In the genomic region with DNA sequence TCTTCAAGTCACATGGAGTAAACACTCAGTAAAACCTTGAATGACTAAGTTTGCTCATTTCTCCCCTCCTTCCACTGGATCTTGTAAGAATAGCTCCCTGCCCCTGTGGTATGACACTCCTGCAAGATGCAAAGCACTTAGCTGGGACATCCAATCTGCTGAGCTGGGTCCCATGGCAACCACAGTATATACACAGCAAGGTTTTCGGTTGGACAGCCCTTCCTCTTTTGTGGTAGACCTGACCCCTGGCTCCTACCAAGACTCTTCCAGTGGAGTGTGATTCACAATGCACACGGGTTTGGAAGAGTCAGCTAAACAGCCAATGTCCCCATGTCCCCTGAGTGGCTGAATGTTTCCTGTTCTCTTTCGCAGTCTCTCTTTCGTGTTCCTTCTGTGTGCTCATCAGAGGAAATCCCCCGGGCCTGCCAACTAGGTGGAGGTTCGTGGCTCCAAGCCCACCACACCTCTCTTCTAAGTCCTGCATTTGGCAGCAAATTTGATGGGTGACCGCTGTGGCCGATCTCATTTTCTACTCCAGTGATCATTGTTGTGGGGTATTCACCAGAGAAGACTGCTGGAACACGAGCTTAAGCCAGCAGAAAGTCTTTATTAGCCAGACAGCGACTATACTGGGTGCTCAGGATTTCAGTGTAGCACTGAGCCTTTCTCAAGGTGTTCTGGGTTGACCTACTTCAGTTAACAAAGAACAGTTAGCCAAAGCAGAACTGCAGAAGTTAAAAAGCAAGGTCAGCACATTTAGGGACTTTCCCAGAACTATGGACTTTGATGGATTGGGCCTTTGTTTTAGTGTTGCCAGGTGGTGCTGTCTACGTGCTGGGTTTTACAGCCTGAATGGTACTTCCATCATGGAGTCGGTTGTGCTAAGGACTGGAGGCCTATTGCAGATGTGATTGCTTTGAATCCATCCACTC, we compare ENCODE assay signal across 13 mouse cellular contexts. TPM values are rescaled to one million over a fixed set of nuclear protein-coding genes. Genes with fewer than 3 reads are reported as not detected.
DNase-seq lines count a peak whose midpoint lies in the region; ATAC-seq and TF ChIP-seq lines count a peak whose summit lies in the region.
"Had no signal": no experiment of that assay in that cellular context is flagged by ENCODE, and none has a peak within 500 bp of the region (broad histone marks: within the 10 kb centered on the region; RNA-seq: fewer than 3 reads in every experiment).

No protein-coding gene starts in this region.

- H3K4me3 ChIP-seq in hindbrain, embryonic 12.5 days: no peak overlapping the region
- H3K4me3 ChIP-seq in hindbrain, embryonic 13.5 days: no peak overlapping the region
- H3K4me3 ChIP-seq in MEL (ENCODE audit: control insufficient read depth in 1 of 2, insufficient read depth in 1 of 2, low read depth in 2 of 2, low read length in 2 of 2): no peak overlapping the region
- H3K4me3 ChIP-seq in hindbrain, embryonic 15.5 days: no peak overlapping the region

- no peaks in the 10 kb centered on the region for H3K9me3 ChIP-seq in hindbrain, embryonic 12.5 days (replicated peaks)
- no peaks in the 10 kb centered on the region for H3K9me3 ChIP-seq in hindbrain, embryonic 13.5 days
- no peaks in the 10 kb centered on the region for H3K9me3 ChIP-seq in MEL (replicated peaks; ENCODE audit: insufficient read depth, low read length)
- no peaks in the 10 kb centered on the region for H3K9me3 ChIP-seq in hindbrain, embryonic 15.5 days

- no peak overlapping the region for H3K9ac ChIP-seq in hindbrain, embryonic 12.5 days
- H3K9ac ChIP-seq in hindbrain, embryonic 13.5 days: no peak overlapping the region
- no peak overlapping the region for H3K9ac ChIP-seq in MEL (ENCODE audit: control insufficient read depth, low read depth, low read length, poor library complexity, severe bottlenecking)
- no peak overlapping the region for H3K9ac ChIP-seq in hindbrain, embryonic 15.5 days

- WGBS in hindbrain, embryonic 12.5 days: 56% methylated on average over 12 of the region's 12 CpGs
- WGBS in hindbrain, embryonic 13.5 days: 48% methylated on average over 12 of the region's 12 CpGs
- WGBS in hindbrain, embryonic 15.5 days: 41% methylated on average over 12 of the region's 12 CpGs

- H3K4me1 ChIP-seq in hindbrain, embryonic 12.5 days: peaks cover 7% of the 10 kb centered on the region
- peaks cover 9% of the 10 kb centered on the region; the same call in 1 of the 2 replicates for H3K4me1 ChIP-seq in hindbrain, embryonic 13.5 days (replicated peaks)
- no peaks in the 10 kb centered on the region for H3K4me1 ChIP-seq in MEL (ENCODE audit: control insufficient read depth in 1 of 2, insufficient read depth in 2 of 2, low read length in 2 of 2)
- peaks cover 12% of the 10 kb centered on the region; the same call in 1 of the 2 replicates for H3K4me1 ChIP-seq in hindbrain, embryonic 15.5 days (replicated peaks)

- H3K27me3 ChIP-seq in hindbrain, embryonic 12.5 days: no peaks in the 10 kb centered on the region
- H3K27me3 ChIP-seq in hindbrain, embryonic 13.5 days: peaks cover 5% of the 10 kb centered on the region; the same call in 1 of the 2 replicates
- no peaks in the 10 kb centered on the region for H3K27me3 ChIP-seq in MEL (ENCODE audit: control insufficient read depth in 1 of 2, insufficient read depth in 2 of 2, low read length in 2 of 2)
- H3K27me3 ChIP-seq in hindbrain, embryonic 15.5 days: no peaks in the 10 kb centered on the region

- no peak for DNase-seq in MEL (ENCODE audit: low read depth, low spot score)
- peak; percentile 67 for DNase-seq in mesoderm, embryonic 11.5 days (ENCODE audit: low read depth, low spot score)
- no peak for DNase-seq in layer of hippocampus, adult 18-20 months (ENCODE audit: low spot score in 2 of 2)
- DNase-seq in spleen, postnatal 10 days (ENCODE audit: low spot score in 2 of 2): no peak
- DNase-seq in cerebellum, adult 9-11 months: no peak
- DNase-seq: cerebellum, adult 18-20 months; right cerebral cortex, postnatal 4 days; thymus, postnatal 4 days had no signal

- H3K4me2 ChIP-seq in hindbrain, embryonic 12.5 days (replicated peaks): no peak overlapping the region
- H3K4me2 ChIP-seq in hindbrain, embryonic 13.5 days: no peak overlapping the region
- no peak overlapping the region for H3K4me2 ChIP-seq in hindbrain, embryonic 15.5 days
- H3K4me2 ChIP-seq: midbrain, embryonic 11.5 days had no signal

- no peaks in the 10 kb centered on the region for H3K79me2 ChIP-seq in MEL (ENCODE audit: control insufficient read depth, insufficient read depth, low read length, poor library complexity)

- no peak for TF ChIP-seq CTCF in MEL (IDR thresholded peaks at IDR 0.05 in 2 of 3, conservative IDR thresholded peaks at IDR 0.05 in 1 of 3; ENCODE audit: control insufficient read depth in 1 of 3, insufficient read depth in 1 of 3, low read depth in 2 of 3, low read length in 3 of 3, poor library complexity in 1 of 3, severe bottlenecking in 1 of 3)

- no peak for TF ChIP-seq POLR2A in MEL (IDR thresholded peaks at IDR 0.05; ENCODE audit: control insufficient read depth in 1 of 2, insufficient read depth in 1 of 2, low read depth in 1 of 2, low read length in 2 of 2, poor library complexity in 1 of 2)

- no peaks in the 10 kb centered on the region for H3K36me3 ChIP-seq in hindbrain, embryonic 12.5 days
- no peaks in the 10 kb centered on the region for H3K36me3 ChIP-seq in hindbrain, embryonic 13.5 days
- H3K36me3 ChIP-seq in MEL (ENCODE audit: control insufficient read depth in 1 of 2, insufficient read depth in 2 of 2, low read length in 2 of 2): no peaks in the 10 kb centered on the region
- no peaks in the 10 kb centered on the region for H3K36me3 ChIP-seq in hindbrain, embryonic 15.5 days

- no peak for ATAC-seq in hindbrain, embryonic 12.5 days (ENCODE audit: low FRiP score)
- ATAC-seq in hindbrain, embryonic 13.5 days (ENCODE audit: low FRiP score): no peak
- ATAC-seq in hindbrain, embryonic 15.5 days (ENCODE audit: low FRiP score, low read depth): peak; percentile 40; the same call in 1 of the 2 replicates
- ATAC-seq: forebrain, embryonic 16.5 days had no signal

- TF ChIP-seq RAD21 in MEL (IDR thresholded peaks at IDR 0.05; ENCODE audit: low read depth, low read length): no peak

- H3K27ac ChIP-seq in hindbrain, embryonic 12.5 days: 0 out of 2 replicates have a peak overlapping the region, but pooled peaks have one; percentile 9
- no peak overlapping the region for H3K27ac ChIP-seq in hindbrain, embryonic 13.5 days
- H3K27ac ChIP-seq in MEL (ENCODE audit: control insufficient read depth, low read depth, low read length): no peak overlapping the region
- no peak overlapping the region for H3K27ac ChIP-seq in hindbrain, embryonic 15.5 days (replicated peaks)

- TF ChIP-seq EP300 in MEL (IDR thresholded peaks at IDR 0.05; ENCODE audit: low read depth in 1 of 2, low read length in 2 of 2): no peak

TF ChIP-seq in MEL, 35 proteins besides CTCF, POLR2A, EP300 and RAD21:
- peak; percentile 60; the same call in 1 of the 2 replicates for TF ChIP-seq MAFK (IDR thresholded peaks at IDR 0.05; ENCODE audit: borderline replicate concordance, low read depth, low read length)
- TF ChIP-seq TBP (IDR thresholded peaks at IDR 0.05; ENCODE audit: low read depth, low read length): no peak
- TF ChIP-seq USF2 (IDR thresholded peaks at IDR 0.05; ENCODE audit: borderline replicate concordance in 1 of 2, insufficient read depth in 1 of 2, low read depth in 1 of 2, low read length in 2 of 2): no peak

RNA-seq across cellular contexts. Expression of a gene that starts 29.8 kb away (rescaled TPM):
- polyA plus RNA-seq in hindbrain, embryonic 12.5 days (2016; fragmentation: Nextera tagmentation; extraction: Ambion mirVana): 14.7 and 16.5 TPM in 2 replicates
- 2.0 and 2.3 TPM in 2 replicates for polyA plus RNA-seq in hindbrain, embryonic 13.5 days (2015; fragmentation: Nextera tagmentation; extraction: Ambion mirVana)
- not detected in 2 replicates for total RNA-seq in MEL (2012; rRNA removed)
- polyA plus RNA-seq in MEL (2012; ENCODE audit: insufficient read depth in 1 of 2, insufficient read length in 2 of 2, low read depth in 1 of 2, low replicate concordance in 2 of 2, missing spikeins in 1 of 2): not detected
- 1.2 and 1.9 TPM in 2 replicates for polyA plus RNA-seq in hindbrain, embryonic 15.5 days (2015; fragmentation: Nextera tagmentation; extraction: Ambion mirVana)
- 1 to 10 TPM; 1.5 to 2.3 TPM for total RNA-seq in layer of hippocampus, adult 18-20 months (2021)
